Mouse (Mus musculus): ENCODE measurements around the gene Dynlt1a. TPM values are rescaled to one million over a fixed set of nuclear protein-coding genes. Genes with fewer than 3 reads are reported as not detected.
A peak's percentile ranks its signal among the peaks of the same experiment; 100 is the strongest.
"Not testable (repeated sequence)": the region's sequence is repeated elsewhere in the genome, so short reads cannot be mapped to it uniquely, and the experiment has no call there.

Dynlt1a gene
- 6.6 and 8.0 TPM in 2 replicates for polyA plus RNA-seq (2012; rRNA removed)

GRCm38 (mm10) chr17:6317339-6317985 is at the start of gene Dynlt1a:
Dynlt1a (minus strand) TSS chr17:6317500.
- H3K27me3 ChIP-seq (ENCODE audit: control insufficient read depth, insufficient read depth, low read length); H3K27ac ChIP-seq (ENCODE audit: control insufficient read depth, insufficient read depth, low read length); H3K4me1 ChIP-seq (replicated peaks; ENCODE audit: control insufficient read depth, insufficient read depth, low read length); H3K36me3 ChIP-seq (ENCODE audit: control insufficient read depth, insufficient read depth, low read length): not testable (repeated sequence)
- H3K4me3 ChIP-seq (ENCODE audit: control insufficient read depth, insufficient read depth, low read length): peak within 1 kb of the TSS; percentile 45
- peak; percentile 98 for DNase-seq
- 7% methylated on average over 23 of the region's 23 CpGs for WGBS

GRCm38 (mm10) chr17:6355256-6355655 is 38.0 kb upstream of the Dynlt1a start:
- WGBS: 96% methylated on average over 10 of the region's 10 CpGs
- H3K4me3 ChIP-seq (ENCODE audit: control insufficient read depth, insufficient read depth, low read length); H3K36me3 ChIP-seq (ENCODE audit: control insufficient read depth, insufficient read depth, low read length); H3K27ac ChIP-seq (ENCODE audit: control insufficient read depth, insufficient read depth, low read length); H3K27me3 ChIP-seq (ENCODE audit: control insufficient read depth, insufficient read depth, low read length); H3K4me1 ChIP-seq (replicated peaks; ENCODE audit: control insufficient read depth, insufficient read depth, low read length): not testable (repeated sequence)
- peak; percentile 4 for DNase-seq

GRCm38 (mm10) chr17:6342606-6343294 is 25.4 kb upstream of the Dynlt1a start:
- no CpG with 5 or more reads among the region's 12 CpGs for WGBS
- not testable (repeated sequence) for H3K36me3 ChIP-seq (ENCODE audit: control insufficient read depth, insufficient read depth, low read length); DNase-seq

GRCm38 (mm10) chr17:6328997-6329396 is 11.7 kb upstream of the Dynlt1a start:
- not testable (repeated sequence) for H3K4me3 ChIP-seq (ENCODE audit: control insufficient read depth, insufficient read depth, low read length); H3K27me3 ChIP-seq (ENCODE audit: control insufficient read depth, insufficient read depth, low read length); H3K4me1 ChIP-seq (replicated peaks; ENCODE audit: control insufficient read depth, insufficient read depth, low read length); DNase-seq; H3K27ac ChIP-seq (ENCODE audit: control insufficient read depth, insufficient read depth, low read length); H3K36me3 ChIP-seq (ENCODE audit: control insufficient read depth, insufficient read depth, low read length)
- 85% methylated on average over 3 of the region's 4 CpGs for WGBS

More at GRCm38 (mm10) chr17:6342606-6343294, 25.4 kb upstream of the Dynlt1a start:
- H3K27me3 ChIP-seq (ENCODE audit: control insufficient read depth, insufficient read depth, low read length); H3K27ac ChIP-seq (ENCODE audit: control insufficient read depth, insufficient read depth, low read length); H3K4me1 ChIP-seq (replicated peaks; ENCODE audit: control insufficient read depth, insufficient read depth, low read length); H3K4me3 ChIP-seq (ENCODE audit: control insufficient read depth, insufficient read depth, low read length): not testable (repeated sequence)

GRCm38 (mm10) chr17:6327554-6327953 is 10.3 kb upstream of the Dynlt1a start:
- H3K27ac ChIP-seq (ENCODE audit: control insufficient read depth, insufficient read depth, low read length); H3K4me3 ChIP-seq (ENCODE audit: control insufficient read depth, insufficient read depth, low read length); H3K36me3 ChIP-seq (ENCODE audit: control insufficient read depth, insufficient read depth, low read length); H3K4me1 ChIP-seq (replicated peaks; ENCODE audit: control insufficient read depth, insufficient read depth, low read length); DNase-seq; H3K27me3 ChIP-seq (ENCODE audit: control insufficient read depth, insufficient read depth, low read length): not testable (repeated sequence)
- 95% methylated on average over 7 of the region's 7 CpGs for WGBS

GRCm38 (mm10) chr17:6325543-6325942 is 8.2 kb upstream of the Dynlt1a start:
- DNase-seq; H3K4me1 ChIP-seq (replicated peaks; ENCODE audit: control insufficient read depth, insufficient read depth, low read length); H3K36me3 ChIP-seq (ENCODE audit: control insufficient read depth, insufficient read depth, low read length); H3K27ac ChIP-seq (ENCODE audit: control insufficient read depth, insufficient read depth, low read length); H3K27me3 ChIP-seq (ENCODE audit: control insufficient read depth, insufficient read depth, low read length); H3K4me3 ChIP-seq (ENCODE audit: control insufficient read depth, insufficient read depth, low read length): not testable (repeated sequence)
- WGBS: 77% methylated on average over 6 of the region's 6 CpGs

GRCm38 (mm10) chr17:6325021-6325420 is 7.7 kb upstream of the Dynlt1a start:
- not testable (repeated sequence) for H3K36me3 ChIP-seq (ENCODE audit: control insufficient read depth, insufficient read depth, low read length); H3K4me3 ChIP-seq (ENCODE audit: control insufficient read depth, insufficient read depth, low read length); H3K27ac ChIP-seq (ENCODE audit: control insufficient read depth, insufficient read depth, low read length); H3K27me3 ChIP-seq (ENCODE audit: control insufficient read depth, insufficient read depth, low read length); H3K4me1 ChIP-seq (replicated peaks; ENCODE audit: control insufficient read depth, insufficient read depth, low read length); DNase-seq
- WGBS: 78% methylated on average over 10 of the region's 10 CpGs

- no CpG with 5 or more reads among the region's 10 CpGs for WGBS
- H3K36me3 ChIP-seq (ENCODE audit: control insufficient read depth, insufficient read depth, low read length); H3K27ac ChIP-seq (ENCODE audit: control insufficient read depth, insufficient read depth, low read length); H3K4me3 ChIP-seq (ENCODE audit: control insufficient read depth, insufficient read depth, low read length); H3K27me3 ChIP-seq (ENCODE audit: control insufficient read depth, insufficient read depth, low read length); H3K4me1 ChIP-seq (replicated peaks; ENCODE audit: control insufficient read depth, insufficient read depth, low read length); DNase-seq: not testable (repeated sequence)
These were observed 4.4 kb upstream of the Dynlt1a start for GRCm38 (mm10) chr17:6321778-6322101.

GRCm38 (mm10) chr17:6321081-6321777 is 3.9 kb upstream of the Dynlt1a start:
- not testable (repeated sequence) for H3K4me3 ChIP-seq (ENCODE audit: control insufficient read depth, insufficient read depth, low read length); H3K27ac ChIP-seq (ENCODE audit: control insufficient read depth, insufficient read depth, low read length); H3K36me3 ChIP-seq (ENCODE audit: control insufficient read depth, insufficient read depth, low read length); H3K4me1 ChIP-seq (replicated peaks; ENCODE audit: control insufficient read depth, insufficient read depth, low read length); DNase-seq; H3K27me3 ChIP-seq (ENCODE audit: control insufficient read depth, insufficient read depth, low read length)
- 2% methylated on average over 11 of the region's 60 CpGs for WGBS

GRCm38 (mm10) chr17:6316379-6317126 is 747 bp downstream of the Dynlt1a start:
- DNase-seq: peak; percentile 79
- not testable (repeated sequence) for H3K27me3 ChIP-seq (ENCODE audit: control insufficient read depth, insufficient read depth, low read length); H3K27ac ChIP-seq (ENCODE audit: control insufficient read depth, insufficient read depth, low read length); H3K4me1 ChIP-seq (replicated peaks; ENCODE audit: control insufficient read depth, insufficient read depth, low read length); H3K36me3 ChIP-seq (ENCODE audit: control insufficient read depth, insufficient read depth, low read length)
- peak overlapping the region; percentile 45 for H3K4me3 ChIP-seq (ENCODE audit: control insufficient read depth, insufficient read depth, low read length)
- 2% methylated on average over 38 of the region's 38 CpGs for WGBS
